Mouse (Mus musculus): ENCODE data around the gene Itgb3. TPM values are rescaled to one million over a fixed set of nuclear protein-coding genes. Genes with fewer than 3 reads are reported as not detected.
A peak's percentile ranks its signal among the peaks of the same experiment; 100 is the strongest.

Itgb3 gene
- polyA plus RNA-seq, 1 experiment from 2014 or later, result 1.5 TPM

- H3K36me3 ChIP-seq, result no peaks in the 10 kb centered on the region
- H3K4me1 ChIP-seq (replicated peaks), result no peaks in the 10 kb centered on the region
- WGBS, result 94% methylated on average over 6 of the region's 6 CpGs
- H3K27me3 ChIP-seq, result no peaks in the 10 kb centered on the region
- H3K9ac ChIP-seq, result no peak overlapping the region
- H3K4me2 ChIP-seq, result no peak overlapping the region
- no peak for ATAC-seq (ENCODE audit: low FRiP score, low read depth)
- no peak overlapping the region for H3K27ac ChIP-seq (replicated peaks)
- H3K4me3 ChIP-seq, result no peak overlapping the region
- H3K9me3 ChIP-seq, result no peaks in the 10 kb centered on the region
Observed at GRCm38 (mm10) chr11:104645402-104645801, 37.6 kb downstream of the Itgb3 start.

- no peaks in the 10 kb centered on the region for H3K9me3 ChIP-seq
- H3K4me2 ChIP-seq, result no peak overlapping the region
- no peak for ATAC-seq (ENCODE audit: low FRiP score, low read depth)
- H3K27ac ChIP-seq (replicated peaks), result no peak overlapping the region
- no peaks in the 10 kb centered on the region for H3K36me3 ChIP-seq
- H3K4me3 ChIP-seq, result no peak overlapping the region
- 84% methylated on average over 4 of the region's 4 CpGs for WGBS
- no peaks in the 10 kb centered on the region for H3K4me1 ChIP-seq (replicated peaks)
- H3K27me3 ChIP-seq, result no peaks in the 10 kb centered on the region
- H3K9ac ChIP-seq, result no peak overlapping the region
Observed at GRCm38 (mm10) chr11:104646173-104646572, 38.4 kb downstream of the Itgb3 start.

- no peak overlapping the region for H3K4me2 ChIP-seq
- no peaks in the 10 kb centered on the region for H3K27me3 ChIP-seq
- H3K9ac ChIP-seq, result no peak overlapping the region
- no peaks in the 10 kb centered on the region for H3K4me1 ChIP-seq (replicated peaks)
- no peaks in the 10 kb centered on the region for H3K36me3 ChIP-seq
- no peak overlapping the region for H3K4me3 ChIP-seq
- ATAC-seq (ENCODE audit: low FRiP score, low read depth), result no peak
- no peak overlapping the region for H3K27ac ChIP-seq (replicated peaks)
- WGBS, result 85% methylated on average over 5 of the region's 5 CpGs
- H3K9me3 ChIP-seq, result no peaks in the 10 kb centered on the region
Observed at GRCm38 (mm10) chr11:104646611-104647010, 38.8 kb downstream of the Itgb3 start.

- 59% methylated on average over 8 of the region's 8 CpGs for WGBS
- H3K4me1 ChIP-seq (replicated peaks), result no peaks in the 10 kb centered on the region
- 0 out of 2 replicates have a peak overlapping the region, but pooled peaks have one; percentile 14 for H3K27ac ChIP-seq (replicated peaks)
- H3K9ac ChIP-seq, result no peak overlapping the region
- no peak overlapping the region for H3K4me3 ChIP-seq
- no peak overlapping the region for H3K4me2 ChIP-seq
- H3K36me3 ChIP-seq, result no peaks in the 10 kb centered on the region
- no peaks in the 10 kb centered on the region for H3K9me3 ChIP-seq
- ATAC-seq (ENCODE audit: low FRiP score, low read depth), result no peak
- H3K27me3 ChIP-seq, result no peaks in the 10 kb centered on the region
Observed at GRCm38 (mm10) chr11:104647188-104647867, 39.5 kb downstream of the Itgb3 start.

GRCm38 (mm10) chr11:104648571-104648970 lies 40.8 kb downstream of the Itgb3 start:
- H3K36me3 ChIP-seq, result no peaks in the 10 kb centered on the region
- H3K9me3 ChIP-seq, result no peaks in the 10 kb centered on the region
- H3K9ac ChIP-seq, result no peak overlapping the region
- no peak overlapping the region for H3K27ac ChIP-seq (replicated peaks)
- H3K4me1 ChIP-seq (replicated peaks), result no peaks in the 10 kb centered on the region
- no peak overlapping the region for H3K4me3 ChIP-seq
- ATAC-seq (ENCODE audit: low FRiP score, low read depth), result no peak
- H3K4me2 ChIP-seq, result no peak overlapping the region
- no peaks in the 10 kb centered on the region for H3K27me3 ChIP-seq
- 67% methylated on average over 3 of the region's 3 CpGs for WGBS

- WGBS, result 96% methylated on average over 4 of the region's 4 CpGs
- H3K9ac ChIP-seq, result no peak overlapping the region
- H3K27me3 ChIP-seq, result no peaks in the 10 kb centered on the region
- no peaks in the 10 kb centered on the region for H3K9me3 ChIP-seq
- H3K27ac ChIP-seq (replicated peaks), result no peak overlapping the region
- H3K4me3 ChIP-seq, result no peak overlapping the region
- H3K4me2 ChIP-seq, result no peak overlapping the region
- H3K36me3 ChIP-seq, result no peaks in the 10 kb centered on the region
- no peak for ATAC-seq (ENCODE audit: low FRiP score, low read depth)
- H3K4me1 ChIP-seq (replicated peaks), result no peaks in the 10 kb centered on the region
Observed at GRCm38 (mm10) chr11:104660599-104660998, 52.8 kb downstream of the Itgb3 start.

GRCm38 (mm10) chr11:104661106-104661505 lies 53.3 kb downstream of the Itgb3 start:
- 89% methylated on average over 5 of the region's 5 CpGs for WGBS
- no peak for ATAC-seq (ENCODE audit: low FRiP score, low read depth)
- no peaks in the 10 kb centered on the region for H3K36me3 ChIP-seq
- H3K9me3 ChIP-seq, result no peaks in the 10 kb centered on the region
- no peak overlapping the region for H3K27ac ChIP-seq (replicated peaks)
- H3K4me2 ChIP-seq, result no peak overlapping the region
- H3K4me3 ChIP-seq, result no peak overlapping the region
- H3K4me1 ChIP-seq (replicated peaks), result no peaks in the 10 kb centered on the region
- H3K9ac ChIP-seq, result no peak overlapping the region
- H3K27me3 ChIP-seq, result no peaks in the 10 kb centered on the region

- no peaks in the 10 kb centered on the region for H3K36me3 ChIP-seq
- no peaks in the 10 kb centered on the region for H3K4me1 ChIP-seq (replicated peaks)
- no peaks in the 10 kb centered on the region for H3K27me3 ChIP-seq
- no peak overlapping the region for H3K27ac ChIP-seq (replicated peaks)
- ATAC-seq (ENCODE audit: low FRiP score, low read depth), result no peak
- H3K4me2 ChIP-seq, result no peak overlapping the region
- no peaks in the 10 kb centered on the region for H3K9me3 ChIP-seq
- H3K4me3 ChIP-seq, result no peak overlapping the region
- WGBS, result 83% methylated on average over 20 of the region's 20 CpGs
- no peak overlapping the region for H3K9ac ChIP-seq
Observed at GRCm38 (mm10) chr11:104661531-104662205, 53.9 kb downstream of the Itgb3 start.

GRCm38 (mm10) chr11:104662573-104662972 lies 54.8 kb downstream of the Itgb3 start:
- Histone ChIP-seq H3K4me2 (no peak overlapping the region), H3K4me3 (no peak overlapping the region), H3K9me3 (no peaks in the 10 kb centered on the region), H3K27me3 (no peaks in the 10 kb centered on the region), H3K4me1 (replicated peaks) (no peaks in the 10 kb centered on the region), H3K36me3 (no peaks in the 10 kb centered on the region), H3K27ac (replicated peaks) (no peak overlapping the region), H3K9ac (no peak overlapping the region)
- 95% methylated on average over 11 of the region's 11 CpGs for WGBS
- no peak for ATAC-seq (ENCODE audit: low FRiP score, low read depth)

GRCm38 (mm10) chr11:104663241-104663877 lies 55.6 kb downstream of the Itgb3 start:
- Histone ChIP-seq H3K27ac (replicated peaks) (no peak overlapping the region), H3K9ac (no peak overlapping the region), H3K4me2 (no peak overlapping the region), H3K27me3 (no peaks in the 10 kb centered on the region), H3K4me3 (no peak overlapping the region), H3K4me1 (replicated peaks) (no peaks in the 10 kb centered on the region), H3K36me3 (no peaks in the 10 kb centered on the region), H3K9me3 (no peaks in the 10 kb centered on the region)
- whole genome bisulfite sequencing, result 77% methylated on average over 6 of the region's 6 CpGs
- ATAC-seq (ENCODE audit: low FRiP score, low read depth), result no peak

- Histone ChIP-seq H3K4me2 (no peak overlapping the region), H3K4me3 (no peak overlapping the region), H3K27ac (replicated peaks) (no peak overlapping the region), H3K27me3 (no peaks in the 10 kb centered on the region), H3K9ac (no peak overlapping the region), H3K9me3 (no peaks in the 10 kb centered on the region), H3K4me1 (replicated peaks) (no peaks in the 10 kb centered on the region), H3K36me3 (no peaks in the 10 kb centered on the region)
- WGBS, result 85% methylated on average over 3 of the region's 3 CpGs
- no peak for ATAC-seq (ENCODE audit: low FRiP score, low read depth)
Observed at GRCm38 (mm10) chr11:104663878-104664261, 56.1 kb downstream of the Itgb3 start.

GRCm38 (mm10) chr11:104664441-104664840 lies 56.6 kb downstream of the Itgb3 start:
- H3K27ac ChIP-seq (replicated peaks), result no peak overlapping the region
- no peaks in the 10 kb centered on the region for H3K27me3 ChIP-seq
- H3K4me1 ChIP-seq (replicated peaks), result no peaks in the 10 kb centered on the region
- no peak overlapping the region for H3K9ac ChIP-seq
- no peak overlapping the region for H3K4me2 ChIP-seq
- H3K4me3 ChIP-seq, result no peak overlapping the region
- H3K36me3 ChIP-seq, result no peaks in the 10 kb centered on the region
- H3K9me3 ChIP-seq, result no peaks in the 10 kb centered on the region
- no peak for ATAC-seq (ENCODE audit: low FRiP score, low read depth)

Data from hindbrain, embryonic 15.5 days (tissue).